Comparison of ENCODE assay signal across 7 mouse cellular contexts in the genomic region with DNA sequence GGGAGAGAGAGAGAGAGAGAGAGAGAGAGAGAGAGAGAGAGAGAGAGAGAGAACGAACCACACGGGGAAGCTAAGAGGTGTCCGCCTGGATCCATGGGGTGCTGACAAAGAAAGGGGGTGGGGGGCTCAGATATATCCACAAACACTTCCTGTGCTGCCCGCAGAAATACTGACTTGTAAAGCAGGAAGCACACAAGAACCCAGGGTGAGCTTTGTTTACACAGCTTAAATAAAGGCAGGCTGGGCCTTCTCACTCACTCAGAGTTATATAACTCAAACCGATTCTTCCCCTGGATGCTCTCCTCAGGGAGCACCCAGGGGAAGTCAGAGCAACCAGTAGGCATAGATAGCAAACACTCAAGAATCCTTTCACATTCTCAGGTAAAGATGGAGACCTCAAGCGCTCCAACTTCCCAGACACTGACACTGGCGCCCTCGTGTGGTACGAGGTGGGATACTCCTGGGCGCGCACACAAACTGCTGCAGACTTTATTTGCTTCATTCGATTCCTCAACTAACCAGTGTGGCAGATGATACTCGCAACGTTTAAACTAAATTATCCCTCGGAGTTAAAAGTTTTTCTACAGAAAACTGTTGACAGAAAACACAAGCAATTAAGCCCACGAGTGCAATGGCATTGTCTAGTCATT. TPM values are rescaled to one million over a fixed set of nuclear protein-coding genes. Genes with fewer than 3 reads are reported as not detected.
A peak's percentile ranks its signal among the peaks of the same experiment; 100 is the strongest.
DNase-seq lines count a peak whose midpoint lies in the region; ATAC-seq lines count a peak whose summit lies in the region.

No protein-coding gene starts in this region.

- intact Hi-C loops in left cerebral cortex, postnatal 10 days (cut with DNase I): loop anchor here (2.0 kb wide), 1 partner anchor 85 kb away; no protein-coding TSS in a partner anchor

- ATAC-seq in inflammation-experienced regulatory T-cells, adult 6 months: peak; percentile 80

- DNase-seq in T-cell, adult 2 months (ENCODE audit: low spot score): peak; percentile 86
- peak; percentile 81 to 84 for DNase-seq in cerebellum, postnatal 14 days
- DNase-seq in frontal cortex, postnatal 36 days (ENCODE audit: low spot score in 2 of 2): peak; percentile 47 to 56
- DNase-seq in left cerebral cortex, postnatal 10 days (ENCODE audit: extremely low spot score in 1 of 2, low spot score in 2 of 2): peak; percentile 55 to 69
- DNase-seq in mesoderm, embryonic 11.5 days (ENCODE audit: low read depth, low spot score): peak; percentile 69
- DNase-seq in spleen, adult 18-20 months: peak; percentile 72 to 89

RNA-seq across cellular contexts. Expression of a gene that starts 4.5 kb away (rescaled TPM):
- not detected for polyA plus RNA-seq in inflammation-experienced regulatory T-cells, adult 6 months (2017; shearing (Covaris generic))
- not detected for total RNA-seq in left cerebral cortex, postnatal 10 days (2021)

RNA-seq across cellular contexts. Expression of a gene that starts 27.5 kb away (rescaled TPM):
- under 1 TPM in 1 of 3 experiments, not detected in 2; 0.09 TPM for polyA plus RNA-seq in inflammation-experienced regulatory T-cells, adult 6 months (2017; shearing (Covaris generic))
- not detected for total RNA-seq in left cerebral cortex, postnatal 10 days (2021)

Comparison
In these comparisons a context has a peak if more than half of its experiments do, and no peak if none do; other contexts are left out.
1. Peak in every context shown above with its lines: DNase-seq and ATAC-seq.